Mouse (Mus musculus) adrenal gland, postnatal 10 days (tissue): Measurements from ENCODE around the gene Hist3h2a. TPM values are rescaled to one million over a fixed set of nuclear protein-coding genes. Genes with fewer than 3 reads are reported as not detected.
"Not testable (repeated sequence)": the region's sequence is repeated elsewhere in the genome, so short reads cannot be mapped to it uniquely, and the experiment has no call there.

Experiments
- DNase-seq: peaks from one replicate; pipeline ENCODE4 v3.0.0; 2021; ENCODE audit warnings: mixed read lengths
- total RNA-seq, 2 experiments: library from RNA; stranded (reverse); gene quantifications; 2 replicates each; pipeline ENCODE4 v1.2.3; 2021

Hist3h2a gene
- total RNA-seq, 2 experiments from 2014 or later: 30.8 to 37.5 TPM

DNA sequence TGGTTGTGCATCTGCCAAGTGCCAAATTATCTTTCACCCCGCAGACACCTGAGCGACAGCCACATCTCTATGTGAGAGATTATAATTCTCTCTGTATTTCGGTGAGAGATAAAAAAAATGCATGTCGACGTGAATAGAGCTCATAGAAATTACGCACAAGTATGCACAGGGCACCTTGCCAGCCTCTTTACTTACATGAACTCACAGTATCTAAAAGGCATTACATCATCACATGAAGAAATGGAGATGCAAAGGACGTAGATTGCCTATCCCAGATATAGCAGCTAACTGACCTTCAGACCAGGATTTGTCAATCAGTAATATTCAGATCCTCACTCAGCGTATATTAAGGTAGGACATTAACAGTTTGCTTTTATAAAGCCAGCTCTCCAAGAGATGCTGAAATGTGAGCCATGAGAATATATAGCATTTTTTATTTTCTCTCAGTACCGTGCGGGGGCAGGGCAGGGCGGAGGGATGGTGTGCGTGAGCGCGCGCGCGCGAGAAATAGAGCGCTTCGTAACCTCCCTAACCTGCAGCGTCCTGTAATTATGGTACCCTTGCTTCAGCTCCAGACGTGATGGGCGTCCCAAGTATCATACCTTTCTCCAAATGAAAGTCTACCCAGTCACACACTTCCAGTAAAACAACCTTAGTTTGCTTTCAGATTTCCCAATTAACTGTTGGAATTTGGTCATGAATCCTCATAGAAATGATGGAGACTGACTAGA lies 6.5 kb upstream of the Hist3h2a start:
- DNase-seq: no peak

DNA sequence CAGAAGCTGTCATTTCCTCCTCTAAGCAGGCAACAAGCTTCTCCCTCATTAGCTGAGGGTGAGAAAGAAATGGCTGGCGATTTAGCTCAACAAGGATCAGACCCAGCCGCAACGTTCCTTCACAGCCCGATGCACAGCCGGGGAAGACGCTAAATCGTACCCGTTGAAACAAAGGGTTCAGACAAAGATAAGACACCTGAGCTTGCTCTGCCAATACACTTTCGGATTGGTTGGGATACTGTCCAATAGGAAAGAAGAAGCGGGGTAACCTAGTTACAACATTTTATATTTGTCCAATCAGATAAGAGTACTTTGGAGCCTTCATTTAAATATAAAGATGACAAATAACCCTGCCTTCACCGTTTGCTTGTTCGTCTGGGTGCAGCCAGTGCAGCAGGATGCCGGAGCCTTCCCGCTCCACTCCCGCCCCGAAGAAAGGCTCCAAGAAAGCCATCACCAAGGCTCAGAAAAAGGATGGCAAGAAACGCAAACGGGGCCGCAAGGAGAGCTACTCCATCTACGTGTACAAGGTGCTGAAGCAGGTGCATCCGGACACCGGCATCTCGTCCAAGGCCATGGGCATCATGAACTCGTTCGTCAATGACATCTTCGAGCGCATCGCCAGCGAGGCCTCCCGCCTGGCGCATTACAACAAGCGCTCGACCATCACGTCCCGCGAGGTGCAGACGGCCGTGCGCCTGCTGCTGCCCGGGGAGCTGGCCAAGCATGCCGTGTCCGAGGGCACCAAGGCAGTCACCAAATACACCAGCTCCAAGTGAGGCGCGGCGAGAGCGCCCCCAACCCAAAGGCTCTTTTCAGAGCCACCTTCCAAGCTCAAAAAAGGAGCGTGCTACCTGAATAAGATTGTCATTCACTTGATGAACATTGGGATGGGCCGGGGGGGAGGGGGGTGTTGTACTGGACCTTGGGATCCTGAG lies 5.7 kb upstream of the Hist3h2a start, which contains the start of gene Hist3h2ba:
Hist3h2ba (plus strand) TSS at position 379 of the 938 bp plus-strand sequence.
- DNase-seq: peak; percentile 46

DNA sequence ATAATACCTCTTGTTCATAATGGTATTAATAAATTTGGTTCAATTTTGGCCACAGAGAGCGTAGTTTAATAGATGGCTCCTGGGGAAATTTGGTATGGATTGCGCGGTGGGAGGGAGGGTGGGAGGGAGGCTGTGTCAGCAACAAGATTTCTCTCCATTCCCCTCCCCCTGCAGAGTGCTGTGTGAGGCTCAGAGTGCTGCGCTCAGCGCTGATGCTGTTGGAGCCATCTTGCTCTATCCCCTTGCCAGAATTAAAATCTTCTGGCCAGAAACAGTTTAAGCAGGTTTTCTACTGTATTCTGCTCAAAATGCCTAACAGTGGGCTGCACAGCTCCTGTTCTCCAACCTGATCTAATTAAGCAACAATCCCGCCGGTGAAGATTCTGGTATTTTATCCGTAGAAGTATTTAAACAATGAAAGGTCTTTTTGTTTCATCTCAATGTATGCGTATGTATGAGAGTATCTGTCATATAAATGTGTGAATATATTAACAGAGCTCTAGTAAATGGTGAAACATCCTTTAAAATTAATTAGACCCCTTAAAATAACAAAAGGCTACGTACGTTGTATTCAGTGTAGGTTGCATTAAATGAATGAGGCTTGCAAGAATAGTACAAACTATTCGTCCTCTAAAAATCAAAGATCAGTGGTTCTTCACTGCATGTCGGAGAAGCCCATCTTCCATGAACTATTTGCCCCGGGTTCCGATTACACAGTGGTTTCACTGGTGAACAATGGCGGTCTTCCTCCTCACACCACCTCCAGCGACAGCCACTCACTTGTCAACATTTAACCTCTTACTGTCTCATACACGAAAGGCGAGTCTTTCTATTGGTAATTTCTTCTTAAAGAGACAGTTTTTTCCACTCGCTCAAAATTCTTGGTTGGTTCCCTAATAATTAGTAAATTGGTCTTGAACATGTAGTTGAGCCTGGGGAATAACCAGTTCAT lies 4.7 kb upstream of the Hist3h2a start:
- DNase-seq: no peak

DNA sequence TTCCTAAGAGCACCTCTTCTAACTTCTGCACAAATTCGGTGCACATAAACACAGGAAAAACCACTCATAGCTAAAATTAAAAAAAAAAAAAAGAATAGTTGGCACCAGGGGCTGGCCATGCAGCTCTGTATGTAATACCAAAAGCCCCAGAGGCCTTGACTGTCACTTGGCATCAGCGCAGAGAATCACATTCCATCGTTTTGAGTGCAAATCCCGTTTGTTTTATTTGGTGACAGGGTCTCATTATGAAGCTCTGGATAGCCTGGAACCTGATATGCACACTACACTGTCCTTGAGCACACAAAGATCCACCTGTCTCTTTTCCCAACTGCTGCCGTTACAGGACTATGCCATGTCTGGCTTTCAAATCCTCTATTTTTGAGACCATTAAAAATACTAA lies 3.3 kb upstream of the Hist3h2a start:
- no peak for DNase-seq

DNA sequence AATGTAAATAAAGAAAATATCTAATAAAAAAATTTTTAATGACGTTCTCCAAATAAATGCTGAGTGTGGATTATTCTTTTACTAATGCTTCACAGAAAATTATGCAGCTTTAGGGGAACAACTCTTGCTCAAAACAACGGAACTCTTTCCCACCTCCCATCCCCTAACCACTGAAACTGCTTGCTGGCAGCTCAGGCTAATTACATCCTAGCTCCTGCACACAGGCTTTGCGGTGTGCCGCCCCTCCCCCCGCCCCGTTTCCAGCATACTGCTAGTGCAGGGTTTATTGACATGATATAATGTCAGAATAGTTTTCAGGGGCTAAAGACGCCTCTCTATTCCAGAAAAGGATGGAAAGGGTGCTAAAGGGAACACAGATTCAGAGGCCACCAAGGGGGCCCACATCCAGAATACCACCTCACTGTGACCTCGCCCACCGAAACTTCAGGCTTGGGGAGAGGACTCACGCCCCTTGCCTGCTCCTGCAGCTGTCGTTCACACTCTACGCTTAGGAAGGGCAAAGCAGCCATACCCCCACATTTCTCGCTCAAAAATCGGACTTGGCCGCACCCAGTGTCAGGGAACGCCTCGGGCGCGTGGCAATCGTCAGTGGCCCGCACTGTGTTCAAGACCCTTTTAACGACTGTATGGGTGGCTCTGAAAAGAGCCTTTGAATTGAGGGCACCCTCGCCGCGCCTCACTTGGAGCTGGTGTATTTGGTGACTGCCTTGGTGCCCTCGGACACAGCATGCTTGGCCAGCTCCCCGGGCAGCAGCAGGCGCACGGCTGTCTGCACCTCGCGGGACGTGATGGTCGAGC lies 925 bp upstream of the Hist3h2a start:
- DNase-seq: peak; percentile 46

DNA sequence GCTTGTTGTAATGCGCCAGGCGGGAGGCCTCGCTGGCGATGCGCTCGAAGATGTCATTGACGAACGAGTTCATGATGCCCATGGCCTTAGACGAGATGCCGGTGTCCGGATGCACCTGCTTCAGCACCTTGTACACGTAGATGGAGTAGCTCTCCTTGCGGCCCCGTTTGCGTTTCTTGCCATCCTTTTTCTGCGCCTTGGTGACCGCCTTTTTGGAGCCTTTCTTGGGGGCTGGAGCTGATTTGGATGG lies 390 bp upstream of the Hist3h2a start:
- DNase-seq: not testable (repeated sequence)

DNA sequence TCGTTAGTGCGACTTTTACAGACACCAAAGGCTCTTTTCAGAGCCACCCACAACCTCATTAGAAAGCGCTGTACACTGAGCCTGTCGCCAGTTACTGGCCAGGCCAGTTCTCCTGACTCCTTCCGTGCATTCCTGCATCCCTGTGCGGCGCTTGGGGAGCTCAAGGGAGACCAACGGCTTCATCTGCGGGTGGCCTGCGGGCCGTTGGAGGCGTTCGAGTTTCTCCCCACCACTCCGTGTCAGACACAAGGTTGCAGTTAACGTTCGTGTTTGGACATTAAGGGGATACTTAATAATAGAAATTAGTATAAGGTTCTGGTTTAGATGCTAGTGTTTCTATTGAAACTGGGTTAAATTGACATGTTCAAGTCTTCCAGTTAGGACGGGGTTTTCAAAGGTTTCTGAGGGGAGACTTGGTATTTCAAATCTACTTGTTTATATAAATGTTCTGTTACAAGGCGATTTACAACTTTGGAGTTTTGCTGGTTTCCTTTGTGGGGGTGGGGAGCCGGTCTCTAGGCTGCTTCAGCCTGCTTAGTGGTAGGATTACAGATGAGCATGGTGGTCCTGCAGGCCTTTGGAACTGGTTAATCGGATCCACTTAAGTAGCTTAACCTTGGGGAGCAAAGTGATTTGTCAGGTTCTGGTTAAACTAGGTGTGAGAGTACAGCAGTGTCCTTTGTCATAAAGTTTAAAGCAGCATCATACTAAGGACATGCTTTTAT lies 820 bp downstream of the Hist3h2a start:
- DNase-seq: no peak

DNA sequence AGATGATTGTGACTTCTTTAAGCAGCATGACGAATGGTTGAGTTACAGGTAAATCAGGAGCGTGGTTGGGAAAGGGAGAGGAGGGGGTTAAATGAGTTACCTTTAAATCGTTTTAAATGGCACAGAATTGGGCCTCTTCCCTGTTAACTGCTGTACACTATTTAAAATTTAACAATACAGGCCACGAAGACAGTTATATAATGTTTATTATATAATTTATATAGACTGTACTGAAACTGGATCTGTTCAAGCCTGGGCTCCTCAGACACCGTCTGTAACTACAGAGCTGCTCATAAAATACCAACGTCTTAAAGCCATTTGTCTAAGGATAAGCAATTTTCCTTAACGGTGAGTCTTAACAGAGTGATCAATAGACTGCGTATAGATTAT lies 1.4 kb downstream of the Hist3h2a start:
- no peak for DNase-seq

DNA sequence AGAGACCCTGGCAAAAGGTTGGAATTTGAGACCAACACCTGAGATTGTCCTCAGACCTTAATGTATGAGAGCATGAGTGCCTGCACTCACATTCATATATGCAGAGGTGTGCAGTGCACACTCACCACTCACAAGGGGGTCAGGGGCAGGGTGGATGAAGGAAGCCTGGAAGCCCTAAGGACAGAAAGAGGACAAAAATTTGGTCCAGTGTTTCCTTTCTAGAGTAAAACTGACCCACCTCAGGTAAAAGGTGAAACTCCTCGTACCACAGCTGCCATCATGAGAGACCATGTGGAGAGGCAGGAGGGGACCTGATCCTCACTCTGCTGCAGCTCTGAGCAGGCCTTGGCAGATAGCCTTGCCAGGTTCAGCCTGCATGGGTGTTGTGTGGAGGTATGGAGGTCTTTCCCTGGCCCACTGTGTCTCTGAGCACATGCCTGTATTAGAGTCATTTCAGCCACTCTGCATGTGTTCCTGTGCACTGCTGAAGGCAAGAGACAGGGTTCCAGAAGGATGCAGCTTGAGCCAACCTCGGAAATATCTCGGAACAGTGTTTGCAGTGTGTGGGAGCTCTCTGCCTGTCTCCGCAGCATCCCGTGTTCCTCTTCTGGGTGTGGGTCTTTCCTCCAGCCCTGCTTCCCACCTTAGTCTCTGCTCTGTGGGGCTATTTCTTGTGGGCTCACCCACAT lies 2.9 kb downstream of the Hist3h2a start:
- no peak for DNase-seq

DNA sequence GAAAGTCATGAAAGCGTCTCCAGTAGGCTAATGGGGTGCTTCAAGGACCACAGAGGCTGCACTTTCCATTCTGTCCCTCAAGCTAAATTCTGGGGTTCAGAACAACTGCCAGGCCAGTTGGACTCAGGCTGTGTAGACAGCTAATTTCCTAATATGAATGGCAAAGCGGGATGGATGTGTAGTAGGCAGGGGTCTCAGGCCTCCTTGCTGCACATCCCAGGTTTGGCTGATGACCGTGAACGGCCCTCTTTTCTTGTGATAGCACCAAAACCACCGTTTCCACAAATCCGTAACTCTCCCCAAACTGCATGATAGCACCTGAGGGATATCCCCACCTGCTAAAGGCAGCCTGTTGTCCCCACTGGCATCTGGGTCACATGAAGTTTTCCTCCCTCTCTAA lies 4.1 kb downstream of the Hist3h2a start:
- no peak for DNase-seq

DNA sequence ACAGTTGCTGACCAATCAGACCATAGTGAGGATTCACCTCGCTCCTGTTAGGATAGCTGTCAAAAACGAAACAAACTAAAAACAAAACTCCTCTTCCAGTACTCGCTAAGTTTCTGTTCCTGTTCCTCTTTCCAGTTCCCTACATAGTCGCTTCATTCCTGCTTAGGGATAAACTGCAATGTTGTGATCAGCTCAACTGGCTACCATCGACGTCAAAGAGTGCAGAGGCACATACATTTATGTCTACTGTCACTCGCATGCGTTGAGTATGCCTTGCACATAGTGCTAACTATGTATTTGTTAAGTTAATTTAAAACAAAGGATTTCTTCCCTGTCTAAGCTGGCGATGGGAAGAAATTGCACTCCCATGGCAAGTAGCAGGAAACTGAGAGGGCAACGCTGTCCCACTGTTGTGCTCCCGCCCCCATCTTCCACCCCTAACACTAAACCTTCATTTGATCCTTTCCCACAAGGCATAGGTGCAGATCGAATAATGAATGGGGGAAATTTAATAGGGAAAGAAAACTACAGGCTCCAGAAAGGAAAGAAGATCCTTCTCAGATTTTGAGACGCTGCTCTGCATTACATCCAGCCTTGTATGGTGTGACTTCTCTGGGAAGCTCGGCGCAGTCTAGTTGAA lies 4.8 kb downstream of the Hist3h2a start:
- no peak for DNase-seq

DNA sequence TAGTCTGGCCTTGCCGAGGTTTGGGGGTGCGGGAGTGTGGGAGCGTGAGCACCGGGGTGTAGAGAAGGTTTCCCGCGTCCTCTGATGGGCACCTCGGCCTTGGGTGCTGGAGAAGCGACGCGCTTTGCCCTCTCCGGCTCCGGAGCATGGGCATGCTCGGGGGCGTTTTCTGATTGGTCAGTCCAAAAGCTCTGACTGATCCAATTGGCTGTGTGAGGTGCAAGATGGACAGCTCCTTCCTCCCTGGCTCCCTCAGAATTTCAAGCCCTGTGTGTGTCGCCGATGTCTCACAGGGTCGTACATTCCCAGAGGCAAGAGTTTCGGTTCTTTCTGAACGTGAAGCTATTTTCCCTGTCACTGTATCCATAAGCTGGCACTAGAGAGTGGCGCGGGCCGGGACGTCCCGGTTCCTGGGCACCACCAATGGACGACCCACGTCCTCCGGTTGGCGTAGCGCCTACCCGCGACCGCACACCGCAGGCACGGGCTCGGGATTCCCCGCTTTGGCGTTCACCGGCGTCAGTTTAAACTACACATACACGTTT lies 5.5 kb downstream of the Hist3h2a start:
- DNase-seq: peak; percentile 86

DNA sequence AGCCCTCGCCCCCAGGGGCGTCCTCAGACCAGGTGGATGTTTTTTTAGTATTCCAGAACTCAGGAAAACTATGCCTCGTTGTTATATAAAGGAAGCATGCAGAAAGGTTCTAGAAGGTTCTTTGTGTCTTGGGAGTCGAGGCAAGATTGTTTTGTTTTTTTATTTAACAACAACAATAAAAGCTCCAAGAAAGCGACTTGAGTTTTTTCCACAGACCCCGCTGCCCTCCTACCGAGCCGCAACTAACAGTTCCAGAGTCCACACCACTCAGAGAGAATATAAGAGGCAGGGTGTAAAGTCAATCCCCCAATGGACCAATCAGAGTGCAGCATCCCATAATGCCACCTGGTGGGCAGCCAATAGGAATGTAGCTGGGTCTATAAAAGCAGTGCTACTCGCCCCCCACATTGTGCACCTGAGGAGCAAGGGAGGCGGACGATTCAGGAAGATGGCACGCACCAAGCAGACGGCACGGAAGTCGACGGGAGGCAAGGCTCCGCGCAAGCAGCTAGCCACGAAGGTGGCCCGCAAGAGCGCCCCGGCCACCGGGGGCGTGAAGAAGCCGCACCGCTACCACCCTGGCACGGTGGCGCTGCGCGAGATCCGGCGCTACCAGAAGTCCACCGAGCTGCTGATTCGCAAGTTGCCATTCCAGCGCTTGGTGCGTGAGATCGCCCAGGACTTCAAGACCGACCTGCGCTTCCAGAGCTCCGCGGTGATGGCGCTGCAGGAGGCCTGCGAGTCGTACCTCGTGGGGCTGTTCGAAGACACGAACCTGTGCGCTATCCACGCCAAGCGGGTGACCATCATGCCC lies 7.1 kb downstream of the Hist3h2a start:
- DNase-seq: no peak

DNA sequence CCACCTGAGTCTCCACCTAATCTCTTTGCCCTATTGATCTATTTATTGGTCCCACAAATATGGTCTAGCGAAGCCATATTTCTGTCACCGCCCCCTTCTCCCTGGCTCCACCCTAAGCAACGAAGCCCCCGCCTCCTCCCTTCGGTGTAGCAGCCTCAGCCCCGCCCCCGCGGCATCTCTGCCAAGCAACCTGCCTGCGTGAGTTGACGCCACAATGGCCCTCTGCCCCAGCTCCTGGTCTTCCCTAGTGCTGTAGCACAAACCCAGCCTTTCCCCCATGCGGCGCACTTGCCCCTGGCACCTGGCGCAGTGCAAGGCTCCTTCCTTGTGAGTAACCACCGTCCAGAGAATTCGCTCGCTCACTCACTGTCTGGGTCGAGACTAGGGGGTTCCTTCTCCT lies 9.1 kb downstream of the Hist3h2a start:
- peak; percentile 67 for DNase-seq

DNA sequence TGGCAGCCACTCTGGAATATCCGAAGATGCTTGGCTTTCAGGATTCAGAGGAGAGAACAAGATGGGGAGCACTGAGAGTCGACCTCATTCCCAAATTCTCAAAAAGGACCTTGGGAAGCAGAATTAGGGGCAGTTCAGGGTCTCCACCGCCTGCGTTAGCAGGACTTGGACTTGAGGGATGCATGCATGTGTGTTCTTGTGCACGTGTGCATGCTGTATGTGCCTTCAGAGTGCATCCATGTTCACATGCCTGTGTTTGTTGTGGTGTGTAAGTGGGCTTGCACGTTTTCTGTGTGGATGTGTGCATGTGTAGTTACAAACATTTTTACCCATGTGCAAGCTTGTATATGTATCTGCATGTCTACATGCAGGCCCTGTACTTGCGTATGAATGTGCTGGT lies 9.7 kb downstream of the Hist3h2a start:
- DNase-seq: no peak

DNA sequence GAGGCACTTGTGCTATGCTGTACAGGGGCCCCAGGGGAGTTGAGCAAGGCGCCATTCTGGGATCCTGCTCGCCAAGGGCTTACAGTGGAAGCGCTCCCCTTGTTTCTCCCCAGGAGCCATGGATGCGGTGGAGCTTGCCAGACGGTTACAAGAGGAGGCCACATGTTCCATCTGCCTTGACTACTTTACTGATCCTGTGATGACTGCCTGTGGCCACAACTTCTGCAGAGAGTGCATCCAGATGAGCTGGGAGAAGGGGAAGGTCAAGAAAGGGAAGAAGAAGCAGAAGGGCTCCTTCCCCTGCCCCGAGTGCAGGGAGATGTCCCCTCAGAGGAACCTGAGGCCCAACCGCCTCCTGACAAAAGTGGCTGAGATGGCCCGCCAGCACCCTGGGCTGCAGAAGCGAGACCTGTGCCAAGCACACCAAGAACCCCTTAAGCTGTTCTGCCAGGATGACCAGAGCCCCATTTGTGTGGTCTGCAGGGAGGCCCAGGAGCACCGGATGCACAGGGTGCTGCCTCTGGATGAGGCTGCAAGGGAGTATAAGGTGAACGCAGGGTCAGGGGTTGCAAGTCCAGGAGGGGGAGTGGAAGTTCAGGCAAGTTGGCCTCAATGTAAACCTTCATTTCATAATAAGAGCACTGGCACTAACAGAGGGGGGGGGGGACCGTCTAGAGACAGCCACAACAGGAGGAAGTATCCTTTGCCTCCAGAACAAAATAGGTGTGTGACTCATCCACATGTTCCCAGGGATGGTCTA lies 10.7 kb downstream of the Hist3h2a start:
- DNase-seq: no peak

DNA sequence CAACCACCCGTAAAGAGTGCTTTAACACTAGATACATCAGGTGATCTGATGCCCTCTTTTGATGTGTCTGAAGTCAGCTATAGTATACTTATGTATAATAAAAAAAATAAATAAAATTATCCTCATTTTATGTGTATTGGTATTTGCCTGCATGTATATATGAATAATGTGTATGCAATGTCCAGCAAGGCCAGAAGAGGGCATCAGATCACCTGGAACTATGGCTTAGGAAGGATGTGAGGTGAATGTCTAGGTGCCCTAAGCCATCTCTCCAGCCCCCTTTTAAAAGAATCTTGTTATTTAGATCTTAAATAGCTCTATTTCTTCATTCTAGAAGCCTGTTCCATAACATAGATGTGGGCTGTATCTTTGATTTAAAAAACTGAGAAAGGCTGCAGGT lies 12.9 kb downstream of the Hist3h2a start:
- DNase-seq: peak; percentile 50

DNA sequence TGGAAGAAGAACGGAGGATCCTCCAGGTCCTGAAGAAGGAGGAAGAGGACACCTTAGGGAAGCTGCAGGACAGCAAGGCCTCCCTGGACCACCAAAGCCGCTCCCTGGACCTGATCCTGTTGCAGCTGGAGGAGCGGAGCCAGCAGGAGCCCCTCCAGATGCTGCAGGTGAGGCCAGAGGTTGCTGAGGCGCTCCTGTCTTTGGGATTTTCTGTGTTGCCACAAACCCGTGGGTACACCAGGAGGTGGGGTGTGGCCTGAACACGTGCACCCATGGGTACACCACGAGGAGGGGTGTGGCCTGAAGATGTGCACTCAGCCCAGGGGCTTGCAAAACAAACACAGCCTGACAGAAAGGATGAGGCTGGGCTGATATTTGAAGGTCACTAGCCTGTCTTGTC lies 14.1 kb downstream of the Hist3h2a start:
- DNase-seq: no peak
